Mouse (Mus musculus) hindbrain, postnatal 0 days (tissue): ENCODE measurements around the gene Tufm. TPM values are rescaled to one million over a fixed set of nuclear protein-coding genes. Genes with fewer than 3 reads are reported as not detected.
"Not testable (repeated sequence)": the region's sequence is repeated elsewhere in the genome, so short reads cannot be mapped to it uniquely, and the experiment has no call there.

Experiments
- ATAC-seq: fragments of 200-750 bp; cut with Nextera tagmentation; 2 replicates; pipeline ENCODE4 v1.8.0; 2017; ENCODE audit warnings: mild to moderate bottlenecking, moderate TSS enrichment, moderate library complexity
- DNase-seq: peaks from one replicate; pipeline ENCODE4 v3.0.0-alpha.2; 2015; ENCODE audit warnings: low spot score
- H3K27ac ChIP-seq: fragments of 300-500 bp; sonication (generic); 2 replicates; pipeline ENCODE4 v1.5.1; 2014; ENCODE audit warnings: mild to moderate bottlenecking
- H3K27me3 ChIP-seq: fragments of 300-500 bp; sonication (generic); 2 replicates; pipeline ENCODE4 v1.6.1; 2014; ENCODE audit warnings: low read length, mixed read lengths; ENCODE audit not compliant: insufficient read depth
- H3K36me3 ChIP-seq: fragments of 300-500 bp; sonication (generic); 2 replicates; pipeline ENCODE4 v1.6.1; 2014; ENCODE audit warnings: low read length, mixed read lengths; ENCODE audit not compliant: insufficient read depth
- H3K4me1 ChIP-seq: fragments of 300-500 bp; sonication (generic); 2 replicates; pipeline ENCODE4 v1.6.1; 2014; ENCODE audit warnings: antibody characterized with exemption, low read length, mixed read lengths; ENCODE audit not compliant: insufficient read depth
- H3K4me2 ChIP-seq: fragments of 300-500 bp; sonication (generic); 2 replicates; pipeline ENCODE4 v1.6.1; 2014; ENCODE audit warnings: low read depth, mild to moderate bottlenecking, low read length, moderate library complexity, mixed read lengths
- H3K4me3 ChIP-seq: fragments of 300-500 bp; sonication (generic); 2 replicates; pipeline ENCODE4 v1.5.1; 2014; ENCODE audit warnings: low read length
- H3K9ac ChIP-seq: fragments of 300-500 bp; sonication (generic); replicated peaks from 2 replicates; pipeline ENCODE4 v1.6.1; 2014; ENCODE audit warnings: mild to moderate bottlenecking, low read length, moderate library complexity, mixed read lengths
- H3K9me3 ChIP-seq: fragments of 300-500 bp; sonication (generic); 2 replicates; pipeline ENCODE4 v1.6.1; 2016; ENCODE audit warnings: low read length, mixed read lengths
- CTCF ChIP-seq: IDR thresholded peaks from 2 replicates; pipeline ENCODE4 v1.5.1; 2016; ENCODE audit warnings: antibody characterized with exemption, control low read depth, low read depth
- WGBS: fragments of 180-500 bp; shearing (Covaris S2); extraction: QIAGEN DNeasy Blood & Tissue Kit; methylation state at CpG from one replicate; pipeline ENCODE4 v1.1.7; 2014; 5-methylcytosine and 5-hydroxymethylcytosine counted together
- polyA plus RNA-seq: library from polyadenylated mRNA; unstranded; fragments of >200 nt; fragmentation: Nextera tagmentation; extraction: Ambion mirVana; gene quantifications from 2 replicates; pipeline ENCODE4 v1.2.1, GENCODE M21; 2015
- total RNA-seq: library from RNA; depleted of rRNA; stranded (reverse); fragments of >200 nt; gene quantifications from 2 replicates; pipeline ENCODE4 v1.2.3, GENCODE M21; 2014

The Tufm gene
- total and polyA plus RNA-seq, 2 experiments from 2014 or later, result 66.1 to 106 TPM

DNA sequence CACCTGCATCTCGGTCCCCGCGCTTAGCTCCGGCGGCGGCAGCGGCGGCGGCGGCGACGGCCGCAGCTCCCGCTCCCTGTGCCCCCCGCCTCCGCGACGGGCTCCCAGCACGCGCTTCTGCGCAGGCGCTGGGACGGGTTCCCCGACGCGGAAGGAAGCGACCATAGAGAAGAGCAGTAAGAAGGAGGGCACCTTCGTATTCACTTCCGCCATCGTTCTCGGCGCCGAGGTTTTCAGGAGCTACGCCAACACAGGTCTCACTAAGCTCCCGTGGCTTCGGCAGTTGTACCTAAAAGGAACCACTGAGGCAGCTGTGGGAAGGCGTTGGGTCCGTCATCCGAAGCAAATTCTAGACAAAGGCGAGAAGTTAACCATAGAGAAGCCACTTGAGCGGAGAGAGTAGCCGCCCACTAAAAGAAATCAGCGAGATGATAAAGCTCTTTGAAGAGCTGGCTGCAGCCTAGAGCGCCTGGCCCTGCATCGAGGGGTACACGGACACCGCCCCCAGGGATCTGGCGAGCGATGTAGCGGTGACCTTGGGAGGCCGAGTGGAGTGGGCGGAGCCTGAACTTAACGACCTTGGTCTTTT lies 12.1 kb upstream of the Tufm start, which contains the start of gene Sh2b1:
TSS of gene Sh2b1 (minus strand) at position 432 of the 589 bp plus-strand sequence.
- peak within 1 kb of the TSS; percentile 90 for H3K9ac ChIP-seq
- DNase-seq (peak; percentile 97), ATAC-seq (peak; percentile 96)
- peak within 1 kb of the TSS; percentile 97 for H3K27ac ChIP-seq
- peaks cover 8% of the 10 kb centered on the region for H3K4me1 ChIP-seq
- H3K9me3 ChIP-seq, result no peaks in the 10 kb centered on the region
- H3K27me3 ChIP-seq, result no peaks in the 10 kb centered on the region
- H3K4me3 ChIP-seq, result peak within 1 kb of the TSS; percentile 89
- peak within 1 kb of the TSS; percentile 95 for H3K4me2 ChIP-seq
- peak; percentile 51 for TF ChIP-seq CTCF
- WGBS, result under 1% methylated on average over 51 of the region's 53 CpGs
- peaks cover 15% of the 10 kb centered on the region for H3K36me3 ChIP-seq

- DNase-seq, result peak; percentile 66
- 18% methylated on average over 5 of the region's 5 CpGs for WGBS
- H3K4me2 ChIP-seq, result peak overlapping the region; percentile 73
- H3K4me3 ChIP-seq, result no peak overlapping the region
- H3K27ac ChIP-seq, result no peak overlapping the region
- H3K4me1 ChIP-seq, result peaks cover 5% of the 10 kb centered on the region; the same call in 1 of the 2 replicates
- H3K27me3 ChIP-seq, result no peaks in the 10 kb centered on the region
- peak; percentile 71 for TF ChIP-seq CTCF
- peaks cover 3% of the 10 kb centered on the region; the same call in 1 of the 2 replicates for H3K9me3 ChIP-seq
- no peaks in the 10 kb centered on the region for H3K36me3 ChIP-seq
- no peak for ATAC-seq
- no peak overlapping the region for H3K9ac ChIP-seq
These were observed 5.5 kb upstream of the Tufm start for GRCm38 (mm10) chr7:126481699-126482098.

DNA sequence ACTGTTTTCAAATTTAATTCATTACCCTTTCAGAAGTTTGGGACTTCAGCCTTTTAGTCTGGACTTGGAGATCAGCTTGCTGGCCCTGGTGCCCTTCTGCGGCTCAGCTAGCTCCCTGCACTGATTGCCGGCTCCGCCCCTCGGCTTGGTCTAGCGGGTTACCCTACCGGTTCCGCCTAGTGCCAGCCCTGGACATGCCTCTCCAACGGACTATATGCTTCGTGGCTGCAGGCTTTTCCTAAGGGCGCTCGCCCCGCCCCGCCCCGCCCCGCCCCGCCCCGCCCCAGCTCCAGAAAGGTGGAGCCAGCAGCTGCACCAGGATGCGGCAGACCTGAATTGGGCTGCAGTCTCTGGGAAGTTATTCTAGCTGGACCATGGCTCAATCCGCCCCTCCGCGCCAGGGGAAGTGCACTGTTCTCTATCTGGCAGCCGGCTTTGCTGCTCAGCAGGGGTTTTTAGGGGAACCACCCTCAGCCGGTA lies 4.7 kb upstream of the Tufm start:
- TF ChIP-seq CTCF, result no peak
- H3K4me3 ChIP-seq, result peak overlapping the region; percentile 33
- H3K4me1 ChIP-seq, result peaks cover 5% of the 10 kb centered on the region; the same call in 1 of the 2 replicates
- no peaks in the 10 kb centered on the region for H3K36me3 ChIP-seq
- H3K9me3 ChIP-seq, result peaks cover 3% of the 10 kb centered on the region; the same call in 1 of the 2 replicates
- peak; percentile 27; the same call in 1 of the 2 replicates for ATAC-seq
- peak overlapping the region; percentile 40 for H3K9ac ChIP-seq
- WGBS, result under 1% methylated on average over 23 of the region's 23 CpGs
- H3K4me2 ChIP-seq, result peak overlapping the region; percentile 73
- peak; percentile 59 for DNase-seq
- H3K27ac ChIP-seq, result peak overlapping the region; percentile 65; the same call in 1 of the 2 replicates
- H3K27me3 ChIP-seq, result no peaks in the 10 kb centered on the region

GRCm38 (mm10) chr7:126487617-126488385 lies 640 bp downstream of the Tufm start:
- ATAC-seq, H3K27me3 ChIP-seq, DNase-seq, H3K4me1 ChIP-seq, H3K9me3 ChIP-seq: not testable (repeated sequence)
- H3K36me3 ChIP-seq, result peaks cover 21% of the 10 kb centered on the region
- peak overlapping the region; percentile 60 for H3K4me2 ChIP-seq
- 23% methylated on average over 15 of the region's 25 CpGs for WGBS
- H3K27ac ChIP-seq, result peak overlapping the region; percentile 61
- H3K4me3 ChIP-seq, result peak overlapping the region; percentile 55
- H3K9ac ChIP-seq, result peak overlapping the region; percentile 65

DNA sequence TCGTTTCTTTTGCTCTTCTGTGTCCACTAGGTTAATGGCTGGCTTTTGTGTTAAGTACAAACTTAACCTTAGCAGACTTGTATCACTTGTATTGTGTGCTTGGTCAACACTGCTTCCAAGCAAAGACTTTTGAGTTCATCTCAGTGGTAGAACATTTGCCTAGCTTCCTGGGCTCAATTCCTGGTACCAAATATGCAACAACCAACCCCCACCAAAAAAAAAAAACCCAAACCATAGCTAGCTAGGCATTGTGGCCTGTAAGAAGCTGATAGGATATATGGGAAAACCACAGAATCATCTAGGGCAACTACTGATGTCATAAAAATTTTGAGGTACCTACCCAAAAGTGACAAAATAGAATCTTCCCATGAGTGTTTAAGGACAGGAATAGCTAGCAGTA lies 3.8 kb downstream of the Tufm start:
- H3K9me3 ChIP-seq, result no peaks in the 10 kb centered on the region
- no peak overlapping the region for H3K4me2 ChIP-seq
- WGBS, result 85% methylated on average over 1 of the region's 1 CpGs
- no peak for ATAC-seq
- H3K9ac ChIP-seq, result no peak overlapping the region
- no peak for DNase-seq
- H3K36me3 ChIP-seq, result peaks cover 53% of the 10 kb centered on the region
- no peaks in the 10 kb centered on the region for H3K4me1 ChIP-seq
- no peak overlapping the region for H3K27ac ChIP-seq
- no peaks in the 10 kb centered on the region for H3K27me3 ChIP-seq
- TF ChIP-seq CTCF, result no peak
- no peak overlapping the region for H3K4me3 ChIP-seq

GRCm38 (mm10) chr7:126491973-126492372 lies 4.8 kb downstream of the Tufm start:
- DNase-seq, result no peak
- Histone ChIP-seq H3K4me1 (no peaks in the 10 kb centered on the region), H3K4me2 (no peak overlapping the region), H3K36me3 (peaks cover 63% of the 10 kb centered on the region), H3K9ac (no peak overlapping the region), H3K27ac (no peak overlapping the region), H3K9me3 (no peaks in the 10 kb centered on the region), H3K4me3 (no peak overlapping the region), H3K27me3 (no peaks in the 10 kb centered on the region)
- 48% methylated on average over 11 of the region's 11 CpGs for WGBS
- TF ChIP-seq CTCF, result no peak
- ATAC-seq, result no peak
